ENCODE assay signal across 21 mouse cellular contexts in genomic region chr14:87297160-87297559, GRCm38 (mm10).
A peak's percentile ranks its signal among the peaks of the same experiment; 100 is the strongest.
DNase-seq lines count a peak whose midpoint lies in the region; ATAC-seq lines count a peak whose summit lies in the region.
"Had no signal": no experiment of that assay in that cellular context is flagged by ENCODE, and none has a peak within 500 bp of the region (broad histone marks: within the 10 kb centered on the region; RNA-seq: fewer than 3 reads in every experiment).

No protein-coding gene starts in this region.

- ATAC-seq in kidney, embryonic 16.5 days (ENCODE audit: low FRiP score, low TSS enrichment) = peak; percentile 60
- ATAC-seq in midbrain, embryonic 14.5 days (ENCODE audit: low FRiP score, low TSS enrichment) = 0 out of 2 replicates have a peak, but pooled peaks have one; percentile 34
- no peak for ATAC-seq in midbrain, embryonic 13.5 days
- ATAC-seq: CD4-positive, CD25-positive, alpha-beta regulatory T cell, adult 4 months; forebrain, postnatal 0 days; inflammation-experienced regulatory T-cells, adult 6 months had no signal

- no peaks in the 10 kb centered on the region for H3K36me3 ChIP-seq in kidney, embryonic 16.5 days (ENCODE audit: insufficient read depth, low read length)
- no peaks in the 10 kb centered on the region for H3K36me3 ChIP-seq in midbrain, embryonic 14.5 days (ENCODE audit: control insufficient read depth, insufficient read depth, low read length)
- H3K36me3 ChIP-seq in midbrain, embryonic 13.5 days = no peaks in the 10 kb centered on the region
- H3K36me3 ChIP-seq: embryonic facial prominence, embryonic 13.5 days; forebrain, embryonic 12.5 days; G1E; heart, embryonic 12.5 days; hindbrain, embryonic 15.5 days had no signal

- H3K27ac ChIP-seq in kidney, embryonic 16.5 days (ENCODE audit: low read length) = no peak overlapping the region
- no peak overlapping the region for H3K27ac ChIP-seq in midbrain, embryonic 14.5 days (replicated peaks; ENCODE audit: low read depth, low read length)
- no peak overlapping the region for H3K27ac ChIP-seq in midbrain, embryonic 13.5 days
- H3K27ac ChIP-seq: embryonic facial prominence, embryonic 13.5 days; forebrain, embryonic 12.5 days; hindbrain, embryonic 15.5 days had no signal

- H3K4me3 ChIP-seq in kidney, embryonic 16.5 days (ENCODE audit: low read length) = no peak overlapping the region
- no peak overlapping the region for H3K4me3 ChIP-seq in midbrain, embryonic 14.5 days (replicated peaks; ENCODE audit: low read depth, low read length)
- no peak overlapping the region for H3K4me3 ChIP-seq in midbrain, embryonic 13.5 days (replicated peaks)
- H3K4me3 ChIP-seq: embryonic facial prominence, embryonic 13.5 days; forebrain, embryonic 12.5 days; heart, embryonic 12.5 days; hindbrain, embryonic 15.5 days had no signal

- DNase-seq in embryo, embryonic 10 days (ENCODE audit: low spot score) = peak; percentile 52
- no peak for DNase-seq in embryo, embryonic 11 days
- DNase-seq in kidney, adult 11 months = no peak
- DNase-seq in midbrain, embryonic 14.5 days = no peak
- DNase-seq in adipocyte (ENCODE audit: low spot score) = no peak
- DNase-seq: adrenal gland, postnatal 10 days; B cell, adult 2 months; cerebellum, adult 11 months; cerebellum, adult 8-10 months; cerebellum, postnatal 14 days; forebrain, postnatal 0 days; gastrocnemius, postnatal 14 days had no signal

- H3K4me2 ChIP-seq in kidney, embryonic 16.5 days (replicated peaks; ENCODE audit: low read depth, low read length) = no peak overlapping the region
- H3K4me2 ChIP-seq in midbrain, embryonic 14.5 days (ENCODE audit: low read length) = no peak overlapping the region
- H3K4me2 ChIP-seq in midbrain, embryonic 13.5 days (replicated peaks) = no peak overlapping the region
- H3K4me2 ChIP-seq: embryonic facial prominence, embryonic 13.5 days; forebrain, embryonic 12.5 days; heart, embryonic 12.5 days; hindbrain, embryonic 15.5 days had no signal

- 21% methylated on average over 5 of the region's 5 CpGs for WGBS in kidney, embryonic 16.5 days
- 17% methylated on average over 5 of the region's 5 CpGs for WGBS in midbrain, embryonic 14.5 days
- WGBS in midbrain, embryonic 13.5 days = 29% methylated on average over 5 of the region's 5 CpGs

- no peaks in the 10 kb centered on the region for H3K27me3 ChIP-seq in kidney, embryonic 16.5 days (ENCODE audit: insufficient read depth, low read length)
- no peaks in the 10 kb centered on the region for H3K27me3 ChIP-seq in midbrain, embryonic 14.5 days (ENCODE audit: control insufficient read depth, insufficient read depth, low read length)
- no peaks in the 10 kb centered on the region for H3K27me3 ChIP-seq in midbrain, embryonic 13.5 days
- H3K27me3 ChIP-seq: embryonic facial prominence, embryonic 13.5 days; forebrain, embryonic 12.5 days; heart, embryonic 12.5 days; hindbrain, embryonic 15.5 days had no signal

- no peak overlapping the region for H3K9ac ChIP-seq in kidney, embryonic 16.5 days (replicated peaks; ENCODE audit: low read length)
- H3K9ac ChIP-seq in midbrain, embryonic 14.5 days (replicated peaks; ENCODE audit: low read length) = no peak overlapping the region
- no peak overlapping the region for H3K9ac ChIP-seq in midbrain, embryonic 13.5 days (replicated peaks)
- H3K9ac ChIP-seq: embryonic facial prominence, embryonic 13.5 days; forebrain, embryonic 12.5 days; forebrain, postnatal 0 days; heart, embryonic 12.5 days; hindbrain, embryonic 15.5 days had no signal

- no peaks in the 10 kb centered on the region for H3K9me3 ChIP-seq in kidney, embryonic 16.5 days (ENCODE audit: low read length)
- H3K9me3 ChIP-seq in midbrain, embryonic 14.5 days (ENCODE audit: control insufficient read depth, low read length) = no peaks in the 10 kb centered on the region
- H3K9me3 ChIP-seq in midbrain, embryonic 13.5 days = no peaks in the 10 kb centered on the region
- H3K9me3 ChIP-seq: embryonic facial prominence, embryonic 13.5 days; forebrain, embryonic 12.5 days; G1E; heart, embryonic 12.5 days; hindbrain, embryonic 15.5 days had no signal

- no peaks in the 10 kb centered on the region for H3K4me1 ChIP-seq in kidney, embryonic 16.5 days (ENCODE audit: insufficient read depth, low read length)
- H3K4me1 ChIP-seq in midbrain, embryonic 14.5 days (ENCODE audit: control insufficient read depth, insufficient read depth, low read length) = no peaks in the 10 kb centered on the region
- no peaks in the 10 kb centered on the region for H3K4me1 ChIP-seq in midbrain, embryonic 13.5 days (replicated peaks)
- H3K4me1 ChIP-seq: embryonic facial prominence, embryonic 13.5 days; forebrain, embryonic 12.5 days; hindbrain, embryonic 15.5 days had no signal
